Mouse (Mus musculus): ENCODE measurements around the gene Gm10188.

DNA sequence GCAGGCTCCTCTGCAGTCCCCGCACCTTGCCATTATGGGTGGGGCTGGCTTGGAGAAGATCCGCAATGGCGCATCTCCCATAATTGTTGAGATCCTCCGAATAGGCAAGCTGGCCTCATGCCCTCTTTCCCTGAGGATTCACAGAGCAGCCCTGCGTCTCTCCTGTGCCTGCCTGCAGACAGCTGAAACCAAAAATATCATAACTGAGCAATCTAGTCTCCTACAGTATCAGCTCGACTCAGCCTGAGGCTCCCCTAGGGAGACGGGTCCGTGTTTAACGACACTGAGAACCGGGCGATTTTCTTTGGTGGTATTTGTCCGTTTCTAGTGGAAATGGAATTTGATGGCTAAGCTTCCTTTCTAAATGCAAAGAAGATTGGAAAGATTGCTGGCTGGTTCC is 29.6 kb downstream of the Gm10188 start:
- TF ChIP-seq CTCF (IDR thresholded peaks at IDR 0.05; ENCODE audit: low read depth, low read length), result no peak
- TF ChIP-seq POLR2A (IDR thresholded peaks at IDR 0.05; ENCODE audit: borderline replicate concordance, low read depth, low read length), result no peak
